Mouse (Mus musculus): ENCODE measurements at regions not wholly inside any gene's neighbourhood (a gene's known extent, or its start where the extent isn't known, plus 50 kb on each side); places are given as distances from the start of the nearest gene placed in this dataset.

DNA sequence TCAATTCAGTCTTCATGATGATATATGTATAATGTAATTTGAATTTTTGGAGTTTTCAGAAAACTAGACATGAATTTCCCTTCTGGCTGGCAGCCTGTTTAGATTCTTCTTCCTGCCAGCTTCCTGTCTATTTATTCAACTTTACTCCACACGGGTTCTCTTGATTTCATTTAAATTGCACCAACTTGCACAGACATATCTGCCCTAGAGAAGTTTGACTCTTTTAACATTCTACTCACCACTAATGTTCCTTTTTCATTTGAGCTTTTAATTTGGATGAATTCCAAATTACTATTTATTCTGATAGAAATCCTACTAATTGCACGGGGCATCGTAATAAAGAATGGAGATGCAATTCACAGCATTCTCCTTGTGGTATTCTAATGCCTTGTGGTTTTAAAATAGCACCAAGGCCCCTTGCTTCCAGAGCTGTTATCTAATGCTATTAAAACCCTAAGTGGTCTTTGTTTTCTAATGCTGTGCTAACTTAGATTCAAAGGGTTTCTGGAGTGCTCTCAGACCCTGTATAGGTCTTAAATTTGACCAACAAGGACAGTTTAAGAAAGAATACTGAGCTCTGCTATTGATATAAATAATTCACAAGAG is 96.7 kb upstream of the Itga4 start:
- Histone ChIP-seq H3K4me3 (ENCODE audit: control insufficient read depth in 1 of 2, insufficient read depth in 1 of 2, low read depth in 1 of 2, low read length in 2 of 2) (no peak overlapping the region), H3K27ac (replicated peaks in 1 of 2; ENCODE audit: control insufficient read depth in 1 of 2, insufficient read depth in 1 of 2, low read depth in 2 of 2, low read length in 2 of 2) (no peak overlapping the region), H3K4me2 (ENCODE audit: low read length) (peak overlapping the region; percentile 36; the same call in 1 of the 2 replicates), H3K9me3 (ENCODE audit: control insufficient read depth, low read length) (no peaks in the 10 kb centered on the region), H3K9ac (ENCODE audit: low read length) (no peak overlapping the region), H3K4me1 (ENCODE audit: control insufficient read depth in 2 of 2, insufficient read depth in 2 of 2, low read length in 2 of 2) (peaks cover 0 to 14% of the 10 kb centered on the region in 2 experiments; a peak in 2 of 4 replicates), H3K27me3 (ENCODE audit: control insufficient read depth, insufficient read depth, low read length) (no peaks in the 10 kb centered on the region), H3K36me3 (ENCODE audit: control insufficient read depth, insufficient read depth, low read length) (no peaks in the 10 kb centered on the region)
- ATAC-seq (ENCODE audit: insufficient number of reproducible peaks, insufficient read depth, low FRiP score, low read depth): no peak
- WGBS: 29% methylated on average over 3 of the region's 3 CpGs

DNA sequence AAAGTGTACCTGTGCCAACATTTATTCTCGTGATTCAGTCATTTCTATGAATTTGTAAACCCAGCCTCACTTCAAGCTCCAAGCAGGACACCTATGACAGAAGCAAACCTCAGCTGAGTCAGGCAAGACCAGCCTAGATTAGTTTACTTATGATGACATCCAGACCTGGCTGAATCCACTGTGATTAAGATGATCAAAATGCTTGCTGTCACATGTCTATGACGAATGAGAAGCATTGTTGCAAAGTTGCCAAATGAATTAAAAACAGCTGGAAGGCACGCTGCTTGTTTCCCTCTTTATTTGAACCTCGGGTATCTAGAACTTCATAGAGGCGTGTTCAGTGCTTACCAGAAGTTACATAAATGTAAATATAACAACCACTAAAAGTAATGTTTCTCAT is 95.9 kb upstream of the Itga4 start:
- no peaks in the 10 kb centered on the region for H3K9me3 ChIP-seq (ENCODE audit: control insufficient read depth, low read length)
- WGBS: 74% methylated on average over 5 of the region's 5 CpGs

DNA sequence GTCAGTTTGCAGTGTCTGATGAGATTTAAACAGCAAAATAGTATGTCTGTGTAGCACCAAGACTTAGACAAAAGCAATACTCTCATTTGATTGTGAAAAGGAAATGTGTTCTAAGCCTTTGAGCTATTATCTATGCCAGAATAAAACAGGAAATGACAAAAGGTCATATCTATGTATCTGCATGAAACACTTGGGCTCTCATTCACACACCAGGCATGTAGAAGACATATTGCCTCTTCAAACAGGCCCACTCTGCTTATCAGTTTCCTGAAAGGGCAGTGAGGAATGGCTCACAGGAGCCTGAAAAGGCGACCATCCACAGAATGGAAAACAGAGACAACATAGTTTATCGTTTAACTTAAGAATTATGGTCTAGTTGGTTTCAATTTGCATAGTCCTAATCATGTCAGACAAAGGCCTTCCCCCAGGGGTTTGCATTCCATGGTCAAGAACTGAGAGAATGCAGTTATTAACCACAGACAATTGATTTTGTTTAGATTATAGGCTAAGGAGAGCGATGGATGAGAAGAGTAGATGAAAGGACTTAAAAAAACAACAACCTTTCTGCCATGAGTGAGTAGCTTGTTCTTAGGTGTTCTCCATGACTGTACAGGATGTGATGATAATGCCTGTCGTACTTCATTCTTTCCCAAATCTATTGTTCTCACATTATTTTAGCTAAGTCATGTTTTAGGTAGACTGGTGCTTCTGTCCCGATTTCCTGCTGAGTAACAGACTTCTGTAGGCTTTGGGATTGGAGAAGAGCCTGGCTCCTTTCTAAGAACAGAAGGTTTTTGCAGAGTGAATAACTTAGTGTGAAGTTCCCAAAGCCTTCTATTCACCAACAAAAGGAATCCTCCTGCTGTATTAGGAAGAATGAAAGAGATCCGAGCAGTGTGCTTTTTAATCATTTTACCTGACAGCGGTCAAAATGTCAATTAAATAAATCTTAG is 82.0 kb upstream of the Itga4 start:
- H3K4me3 ChIP-seq (ENCODE audit: control insufficient read depth in 1 of 2, insufficient read depth in 1 of 2, low read depth in 1 of 2, low read length in 2 of 2): no peak overlapping the region

More for the DNA sequence above, 95.9 kb upstream of the Itga4 start:
- H3K4me2 ChIP-seq (ENCODE audit: low read length): no peak overlapping the region
- no peak overlapping the region for H3K27ac ChIP-seq (replicated peaks in 1 of 2; ENCODE audit: control insufficient read depth in 1 of 2, insufficient read depth in 1 of 2, low read depth in 2 of 2, low read length in 2 of 2)
- no peaks in the 10 kb centered on the region for H3K36me3 ChIP-seq (ENCODE audit: control insufficient read depth, insufficient read depth, low read length)
- H3K4me3 ChIP-seq (ENCODE audit: control insufficient read depth in 1 of 2, insufficient read depth in 1 of 2, low read depth in 1 of 2, low read length in 2 of 2): no peak overlapping the region
- no peak overlapping the region for H3K9ac ChIP-seq (ENCODE audit: low read length)
- no peaks in the 10 kb centered on the region for H3K27me3 ChIP-seq (ENCODE audit: control insufficient read depth, insufficient read depth, low read length)
- no peak for ATAC-seq (ENCODE audit: insufficient number of reproducible peaks, insufficient read depth, low FRiP score, low read depth)
- peaks cover 0 to 14% of the 10 kb centered on the region in 2 experiments; a peak in 2 of 4 replicates for H3K4me1 ChIP-seq (ENCODE audit: control insufficient read depth in 2 of 2, insufficient read depth in 2 of 2, low read length in 2 of 2)

DNA sequence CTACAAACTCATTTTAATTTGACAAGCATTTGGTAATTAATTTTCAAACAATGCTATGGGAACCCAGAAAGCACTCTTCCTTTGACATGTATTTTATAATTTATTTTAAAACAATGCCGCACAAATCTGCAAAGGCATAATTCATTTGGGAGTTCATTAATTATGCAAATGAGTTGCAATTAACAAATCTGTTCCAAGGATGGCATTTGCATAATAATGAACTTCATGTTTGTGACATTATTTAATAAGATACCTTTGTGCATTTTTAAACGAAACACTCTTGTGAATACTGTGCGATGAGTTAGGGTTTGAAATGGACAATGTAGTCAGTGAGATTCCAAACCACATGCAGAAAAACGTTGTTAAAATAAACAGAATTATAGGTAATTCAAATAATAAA is 80.9 kb upstream of the Itga4 start:
- no peaks in the 10 kb centered on the region for H3K9me3 ChIP-seq (ENCODE audit: control insufficient read depth, low read length)
- H3K27me3 ChIP-seq (ENCODE audit: control insufficient read depth, insufficient read depth, low read length): no peaks in the 10 kb centered on the region
- no peak overlapping the region for H3K4me3 ChIP-seq (ENCODE audit: control insufficient read depth in 1 of 2, insufficient read depth in 1 of 2, low read depth in 1 of 2, low read length in 2 of 2)
- H3K4me2 ChIP-seq (ENCODE audit: low read length): no peak overlapping the region
- H3K36me3 ChIP-seq (ENCODE audit: control insufficient read depth, insufficient read depth, low read length): no peaks in the 10 kb centered on the region
- ATAC-seq (ENCODE audit: insufficient number of reproducible peaks, insufficient read depth, low FRiP score, low read depth): no peak
- H3K9ac ChIP-seq (ENCODE audit: low read length): no peak overlapping the region
- whole genome bisulfite sequencing: 90% methylated on average over 4 of the region's 4 CpGs
- no peak overlapping the region for H3K27ac ChIP-seq (replicated peaks in 1 of 2; ENCODE audit: control insufficient read depth in 1 of 2, insufficient read depth in 1 of 2, low read depth in 2 of 2, low read length in 2 of 2)
- H3K4me1 ChIP-seq (ENCODE audit: control insufficient read depth in 2 of 2, insufficient read depth in 2 of 2, low read length in 2 of 2): peaks cover 0 to 7% of the 10 kb centered on the region in 2 experiments; a peak in 2 of 4 replicates

More for the DNA sequence above, 82.0 kb upstream of the Itga4 start:
- peaks cover 0 to 7% of the 10 kb centered on the region in 2 experiments; a peak in 2 of 4 replicates for H3K4me1 ChIP-seq (ENCODE audit: control insufficient read depth in 2 of 2, insufficient read depth in 2 of 2, low read length in 2 of 2)
- no peaks in the 10 kb centered on the region for H3K36me3 ChIP-seq (ENCODE audit: control insufficient read depth, insufficient read depth, low read length)
- no peak overlapping the region for H3K9ac ChIP-seq (ENCODE audit: low read length)
- WGBS: 69% methylated on average over 7 of the region's 7 CpGs
- H3K27ac ChIP-seq (replicated peaks in 1 of 2; ENCODE audit: control insufficient read depth in 1 of 2, insufficient read depth in 1 of 2, low read depth in 2 of 2, low read length in 2 of 2): no peak overlapping the region
- no peaks in the 10 kb centered on the region for H3K9me3 ChIP-seq (ENCODE audit: control insufficient read depth, low read length)
- no peak overlapping the region for H3K4me2 ChIP-seq (ENCODE audit: low read length)
- no peaks in the 10 kb centered on the region for H3K27me3 ChIP-seq (ENCODE audit: control insufficient read depth, insufficient read depth, low read length)
- ATAC-seq (ENCODE audit: insufficient number of reproducible peaks, insufficient read depth, low FRiP score, low read depth): no peak

DNA sequence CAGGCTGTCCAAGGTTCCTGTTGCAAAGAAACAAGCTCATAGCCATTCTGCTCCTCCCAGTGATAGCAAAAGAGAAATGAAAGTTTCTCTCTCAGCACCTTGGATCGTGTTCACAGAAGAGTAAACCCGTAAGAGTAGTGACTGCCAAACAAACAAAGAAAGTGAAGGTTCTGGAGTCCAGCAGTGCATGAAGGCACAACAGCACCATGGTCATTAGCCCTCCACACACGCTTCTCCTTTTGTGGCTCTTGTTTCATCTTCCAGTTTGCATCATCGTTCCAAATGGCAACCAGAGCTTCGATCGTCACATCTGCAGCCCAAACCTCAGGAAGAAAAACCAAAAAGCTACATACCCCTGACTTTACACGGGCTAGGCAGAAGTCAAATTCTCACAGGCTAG is 74.4 kb upstream of the Itga4 start:
- no peaks in the 10 kb centered on the region for H3K27me3 ChIP-seq (ENCODE audit: control insufficient read depth, insufficient read depth, low read length)
- WGBS: 83% methylated on average over 7 of the region's 7 CpGs
- no peak overlapping the region for H3K4me2 ChIP-seq (ENCODE audit: low read length)
- H3K36me3 ChIP-seq (ENCODE audit: control insufficient read depth, insufficient read depth, low read length): no peaks in the 10 kb centered on the region
- H3K9ac ChIP-seq (ENCODE audit: low read length): no peak overlapping the region
- peaks cover 0 to 7% of the 10 kb centered on the region in 2 experiments; a peak in 2 of 4 replicates for H3K4me1 ChIP-seq (ENCODE audit: control insufficient read depth in 2 of 2, insufficient read depth in 2 of 2, low read length in 2 of 2)
- no peaks in the 10 kb centered on the region for H3K9me3 ChIP-seq (ENCODE audit: control insufficient read depth, low read length)
- no peak overlapping the region for H3K4me3 ChIP-seq (ENCODE audit: control insufficient read depth in 1 of 2, insufficient read depth in 1 of 2, low read depth in 1 of 2, low read length in 2 of 2)
- H3K27ac ChIP-seq (replicated peaks in 1 of 2; ENCODE audit: control insufficient read depth in 1 of 2, insufficient read depth in 1 of 2, low read depth in 2 of 2, low read length in 2 of 2): no peak overlapping the region
- no peak for ATAC-seq (ENCODE audit: insufficient number of reproducible peaks, insufficient read depth, low FRiP score, low read depth)

DNA sequence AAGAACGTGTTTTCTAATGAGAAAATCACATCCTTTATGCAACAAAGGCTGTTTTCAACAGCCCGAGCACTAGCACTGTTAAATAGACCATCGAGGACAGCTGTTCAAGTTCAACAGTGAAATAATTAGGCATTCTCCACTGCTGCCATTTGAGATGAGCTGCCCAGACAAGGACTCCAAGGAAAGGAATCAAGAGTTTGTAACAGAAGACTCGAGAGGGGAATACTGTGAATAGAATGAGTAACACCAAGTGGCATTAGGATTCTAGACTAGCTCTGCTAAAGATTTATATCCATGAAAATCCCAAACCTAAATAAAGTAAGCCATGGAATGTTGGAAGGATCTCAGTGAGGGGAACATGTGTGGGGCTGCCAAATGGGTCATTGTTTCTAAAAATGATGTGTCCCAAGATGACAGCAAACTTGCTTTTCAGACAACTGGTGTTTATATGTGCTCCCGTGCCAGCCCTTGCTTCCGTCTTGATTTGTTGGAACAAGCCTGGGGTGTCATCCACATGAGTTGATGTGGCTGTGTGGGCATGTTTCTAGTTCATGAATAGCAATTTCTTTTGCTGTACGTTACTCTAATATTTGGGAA is 72.1 kb upstream of the Itga4 start:
- H3K9ac ChIP-seq (ENCODE audit: low read length): no peak overlapping the region
- no peaks in the 10 kb centered on the region; a peak in 1 of 4 replicates for H3K4me1 ChIP-seq (ENCODE audit: control insufficient read depth in 2 of 2, insufficient read depth in 2 of 2, low read length in 2 of 2)
- 83% methylated on average over 7 of the region's 7 CpGs for WGBS
- H3K4me3 ChIP-seq (ENCODE audit: control insufficient read depth in 1 of 2, insufficient read depth in 1 of 2, low read depth in 1 of 2, low read length in 2 of 2): no peak overlapping the region
- no peak for ATAC-seq (ENCODE audit: insufficient number of reproducible peaks, insufficient read depth, low FRiP score, low read depth)
- no peaks in the 10 kb centered on the region for H3K27me3 ChIP-seq (ENCODE audit: control insufficient read depth, insufficient read depth, low read length)
- H3K27ac ChIP-seq (replicated peaks in 1 of 2; ENCODE audit: control insufficient read depth in 1 of 2, insufficient read depth in 1 of 2, low read depth in 2 of 2, low read length in 2 of 2): no peak overlapping the region
- no peak overlapping the region for H3K4me2 ChIP-seq (ENCODE audit: low read length)
- no peaks in the 10 kb centered on the region for H3K9me3 ChIP-seq (ENCODE audit: control insufficient read depth, low read length)
- H3K36me3 ChIP-seq (ENCODE audit: control insufficient read depth, insufficient read depth, low read length): no peaks in the 10 kb centered on the region

DNA sequence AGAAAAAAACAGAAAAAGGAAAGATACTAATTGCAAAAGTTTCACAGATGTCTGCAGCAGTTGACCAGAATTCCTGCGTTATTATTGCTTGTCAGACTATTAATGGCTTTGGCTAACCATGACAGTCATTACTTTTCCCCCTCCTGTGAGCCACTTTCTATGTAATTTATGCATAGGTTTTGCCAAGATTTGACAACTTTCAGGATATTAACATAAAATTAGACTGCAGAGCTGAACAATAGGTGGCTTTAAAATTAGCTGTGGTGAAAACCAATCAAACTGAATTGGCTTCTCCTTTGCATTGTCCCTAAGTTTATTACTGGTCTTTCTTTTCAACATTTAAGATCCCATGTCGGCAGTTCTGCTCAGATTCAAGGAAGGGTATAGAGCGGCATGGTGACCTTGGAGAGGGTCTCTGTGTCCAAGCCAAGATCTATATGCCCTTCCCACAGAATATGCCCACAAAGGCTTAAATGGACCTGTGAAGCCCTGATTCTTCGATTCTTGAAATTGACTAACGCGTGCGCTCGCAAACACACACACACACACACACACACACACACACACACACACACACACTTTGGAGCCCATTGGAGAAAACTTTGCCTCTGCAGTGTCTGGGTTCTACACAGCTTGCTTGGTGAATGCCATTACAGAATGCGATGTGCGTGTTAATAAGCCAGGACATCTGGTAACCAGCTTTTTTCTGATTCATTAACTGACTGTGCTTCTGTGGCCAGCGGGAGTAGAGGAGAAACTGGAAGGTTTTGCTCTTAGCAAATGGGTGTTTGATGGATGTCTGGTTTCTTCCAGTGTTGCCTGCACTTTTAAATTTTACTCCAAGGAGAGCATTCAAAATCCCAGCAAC is 69.8 kb upstream of the Itga4 start:
- ATAC-seq (ENCODE audit: insufficient number of reproducible peaks, insufficient read depth, low FRiP score, low read depth): no peak
- 91% methylated on average over 11 of the region's 11 CpGs for WGBS
- H3K9ac ChIP-seq (ENCODE audit: low read length): no peak overlapping the region
- H3K27ac ChIP-seq (replicated peaks in 1 of 2; ENCODE audit: control insufficient read depth in 1 of 2, insufficient read depth in 1 of 2, low read depth in 2 of 2, low read length in 2 of 2): no peak overlapping the region
- no peaks in the 10 kb centered on the region for H3K9me3 ChIP-seq (ENCODE audit: control insufficient read depth, low read length)
- no peak overlapping the region for H3K4me2 ChIP-seq (ENCODE audit: low read length)
- no peaks in the 10 kb centered on the region for H3K27me3 ChIP-seq (ENCODE audit: control insufficient read depth, insufficient read depth, low read length)
- H3K36me3 ChIP-seq (ENCODE audit: control insufficient read depth, insufficient read depth, low read length): no peaks in the 10 kb centered on the region
- H3K4me3 ChIP-seq (ENCODE audit: control insufficient read depth in 1 of 2, insufficient read depth in 1 of 2, low read depth in 1 of 2, low read length in 2 of 2): no peak overlapping the region
- no peaks in the 10 kb centered on the region; a peak in 1 of 4 replicates for H3K4me1 ChIP-seq (ENCODE audit: control insufficient read depth in 2 of 2, insufficient read depth in 2 of 2, low read length in 2 of 2)
